Mouse (Mus musculus) liver, embryonic 14.5 days (tissue): Measurements from ENCODE around the gene Cyp2d11.

Source experiments
- CTCF ChIP-seq: IDR thresholded peaks from 2 replicates; pipeline ENCODE4 v1.5.1; 2016; ENCODE audit warnings: antibody characterized with exemption, low read depth, control low read depth
- EP300 ChIP-seq: IDR thresholded peaks from 2 replicates; pipeline ENCODE4 v1.6.1; 2016; ENCODE audit warnings: antibody characterized with exemption, low read depth

DNA sequence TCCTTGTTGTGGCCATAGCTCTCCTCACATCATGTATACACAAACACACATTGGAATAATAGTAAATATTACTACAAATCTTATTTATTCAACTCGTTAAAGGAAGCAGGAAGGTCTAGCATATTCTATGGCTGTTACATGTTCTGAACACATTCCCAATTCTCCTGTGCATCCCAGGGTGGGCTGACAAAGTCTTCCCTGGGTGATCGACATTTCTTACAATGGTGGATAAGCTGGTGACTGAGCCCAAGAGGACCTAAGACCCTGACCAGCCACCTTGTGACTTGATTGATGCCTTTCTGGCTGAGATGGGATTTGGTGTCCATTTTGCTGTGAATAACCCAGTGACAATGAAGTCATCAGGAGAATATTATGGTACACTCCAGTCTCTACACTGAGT, 41.8 kb upstream of the Cyp2d11 start:
- TF ChIP-seq CTCF, result no peak
- TF ChIP-seq EP300, result no peak
